Mouse (Mus musculus) cortical plate, adult 2 months (tissue): ENCODE measurements around the gene Gcn1l1.

ENCODE experiments used
- CTCF ChIP-seq: fragments of 200-500 bp; IDR thresholded peaks from 2 replicates; pipeline ENCODE4 v1.5.1; 2011; ENCODE audit warnings: mild to moderate bottlenecking, control low read depth, low read length; ENCODE audit not compliant: insufficient read depth; ENCODE audit errors: extremely low read depth
- POLR2A ChIP-seq: fragments of 200-500 bp; IDR thresholded peaks from 2 replicates; pipeline ENCODE4 v1.6.1; 2011; ENCODE audit warnings: mild to moderate bottlenecking, low read length, control low read depth; ENCODE audit not compliant: insufficient read depth; ENCODE audit errors: extremely low read depth

DNA sequence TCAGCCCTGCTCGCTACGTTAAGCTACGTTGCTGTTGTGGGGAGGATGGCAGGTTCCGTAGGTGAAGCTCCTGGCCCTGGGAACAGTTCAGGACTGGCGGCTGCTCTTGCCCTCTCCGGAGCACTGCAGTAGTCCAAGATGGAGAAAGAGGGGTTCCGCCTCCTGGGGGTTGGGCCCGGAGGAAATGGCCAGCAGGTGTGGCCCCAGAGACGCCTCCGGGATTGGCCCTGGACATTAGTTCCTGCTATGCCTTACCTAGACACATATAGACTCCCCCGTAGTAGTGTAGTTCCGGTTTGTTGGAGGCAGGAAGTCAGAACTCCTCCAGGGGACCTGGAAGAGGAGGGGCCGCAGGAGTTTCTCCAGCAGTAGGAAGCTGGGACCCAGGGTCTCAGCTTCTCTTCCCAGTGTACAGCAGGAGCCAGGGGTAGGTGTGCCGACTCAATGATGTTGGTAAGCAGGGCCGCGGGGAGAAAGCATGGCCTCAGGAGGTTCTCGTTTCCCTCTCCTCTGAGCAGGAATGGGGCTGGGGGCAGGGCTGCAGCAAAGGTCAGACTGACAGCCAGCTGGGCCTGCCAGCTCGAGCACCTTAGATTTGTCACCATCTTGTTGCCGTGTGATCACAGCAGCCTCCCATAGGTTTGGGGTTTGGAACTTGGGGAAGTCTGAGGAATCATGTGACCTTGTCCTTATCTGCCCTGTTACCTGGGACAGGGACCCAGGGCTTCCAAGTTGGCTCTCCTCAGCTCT lies 22.2 kb upstream of the Gcn1l1 start:
- TF ChIP-seq POLR2A (no peak), CTCF (no peak)
